Mouse (Mus musculus): ENCODE results near the gene Acox1. TPM values are rescaled to one million over a fixed set of nuclear protein-coding genes. Genes with fewer than 3 reads are reported as not detected.

Gene Acox1
- polyA plus RNA-seq (2012; rRNA removed), result 78.2 and 84.8 TPM in 2 replicates

DNA sequence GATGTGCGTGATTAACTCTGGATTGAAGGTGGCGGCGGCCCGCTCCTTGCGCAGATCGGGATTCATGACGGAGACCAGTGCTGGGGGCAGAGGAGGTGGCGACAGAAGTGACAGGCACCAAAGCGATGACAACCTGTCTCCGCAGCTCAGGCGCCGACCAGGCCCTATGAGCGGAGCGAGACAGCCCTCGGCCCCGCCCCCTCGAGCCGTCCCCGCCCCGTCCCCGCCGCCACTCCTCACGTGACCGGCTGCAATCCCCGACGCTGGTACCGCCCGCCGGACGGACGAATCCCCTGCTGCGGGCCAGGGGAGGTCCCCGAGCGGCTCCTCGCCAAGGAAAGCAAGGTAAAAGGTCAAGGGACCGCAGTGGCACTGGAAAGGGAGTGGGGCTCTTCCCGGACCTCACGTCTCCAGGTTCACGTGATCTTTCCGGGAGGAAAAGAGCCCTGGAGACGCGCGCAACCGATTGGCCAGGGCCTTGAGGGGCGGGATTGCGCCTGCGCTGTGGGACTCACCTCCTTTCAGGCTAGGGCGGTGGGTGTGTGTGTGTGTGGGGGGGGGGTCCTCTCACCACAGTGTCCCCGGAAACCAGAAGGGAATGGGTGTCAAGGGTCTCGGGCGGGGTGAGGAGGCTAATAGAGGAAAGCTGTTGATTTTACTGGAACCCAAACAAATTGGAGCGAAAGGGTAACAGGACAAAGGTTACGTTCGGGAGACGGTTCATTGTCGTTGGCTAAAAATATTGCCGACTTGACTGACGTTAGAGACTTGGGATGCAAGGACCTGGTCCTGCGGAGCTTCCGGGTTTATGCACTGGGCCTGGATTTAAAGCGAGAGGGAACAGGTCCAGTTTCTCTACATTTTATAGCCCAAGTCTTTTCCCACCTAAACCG is at the start of gene Acox1, which contains the start of gene Ten1:
TSS of gene Acox1 (minus strand) at position 407 of the 893 bp plus-strand sequence.
TSS of gene Ten1 (plus strand) at position 217 of the 893 bp plus-strand sequence.

DNA sequence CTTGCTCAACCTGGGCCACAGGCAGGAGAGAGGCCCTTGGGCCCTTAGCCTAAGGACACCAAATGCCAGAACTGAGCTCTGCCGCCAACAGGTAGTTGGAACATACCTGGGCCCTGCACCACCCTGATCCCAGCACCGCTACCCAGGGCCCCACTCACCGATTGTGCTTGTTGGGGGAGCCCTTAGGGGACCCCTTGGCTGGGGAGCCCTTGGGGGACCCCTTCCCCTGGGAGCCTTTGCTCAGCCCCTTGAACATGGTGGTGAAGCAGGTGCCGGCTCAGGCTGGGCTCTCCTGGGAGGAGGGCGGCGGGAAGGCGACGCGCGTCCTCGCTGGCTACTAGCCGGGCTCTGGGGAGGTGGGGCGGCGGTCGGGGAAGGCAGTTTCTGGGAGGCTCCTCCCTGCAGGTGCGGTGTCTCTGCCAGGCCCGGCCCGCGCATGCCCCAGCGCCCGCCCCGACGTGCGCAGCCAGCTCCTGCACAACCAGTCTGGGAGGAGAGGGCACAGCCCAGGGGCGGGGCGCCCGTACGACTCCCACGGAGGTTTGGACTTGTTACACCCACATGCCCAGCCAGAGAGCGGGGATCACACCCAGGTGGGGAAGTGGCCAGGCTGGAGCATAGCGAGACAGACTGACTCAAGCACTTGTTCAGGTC is 39.0 kb upstream of the Acox1 start, which contains the start of gene Evpl:
TSS of gene Evpl (minus strand) at position 336 of the 654 bp plus-strand sequence.

GRCm38 (mm10) chr11:116167884-116168439 is 30.9 kb downstream of the Acox1 start, which contains the start of gene Fbf1:
Gene Fbf1 (minus strand): TSS chr11:116168166.

GRCm38 (mm10) chr11:116138468-116139138 is 60.2 kb downstream of the Acox1 start, which contains the start of gene Mrpl38:
Gene Mrpl38 (minus strand): TSS chr11:116138868.

GRCm38 (mm10) chr11:116130488-116131205 is 68.2 kb downstream of the Acox1 start, which contains the start of gene Trim65:
Gene Trim65 (minus strand): TSS chr11:116131128.

DNA sequence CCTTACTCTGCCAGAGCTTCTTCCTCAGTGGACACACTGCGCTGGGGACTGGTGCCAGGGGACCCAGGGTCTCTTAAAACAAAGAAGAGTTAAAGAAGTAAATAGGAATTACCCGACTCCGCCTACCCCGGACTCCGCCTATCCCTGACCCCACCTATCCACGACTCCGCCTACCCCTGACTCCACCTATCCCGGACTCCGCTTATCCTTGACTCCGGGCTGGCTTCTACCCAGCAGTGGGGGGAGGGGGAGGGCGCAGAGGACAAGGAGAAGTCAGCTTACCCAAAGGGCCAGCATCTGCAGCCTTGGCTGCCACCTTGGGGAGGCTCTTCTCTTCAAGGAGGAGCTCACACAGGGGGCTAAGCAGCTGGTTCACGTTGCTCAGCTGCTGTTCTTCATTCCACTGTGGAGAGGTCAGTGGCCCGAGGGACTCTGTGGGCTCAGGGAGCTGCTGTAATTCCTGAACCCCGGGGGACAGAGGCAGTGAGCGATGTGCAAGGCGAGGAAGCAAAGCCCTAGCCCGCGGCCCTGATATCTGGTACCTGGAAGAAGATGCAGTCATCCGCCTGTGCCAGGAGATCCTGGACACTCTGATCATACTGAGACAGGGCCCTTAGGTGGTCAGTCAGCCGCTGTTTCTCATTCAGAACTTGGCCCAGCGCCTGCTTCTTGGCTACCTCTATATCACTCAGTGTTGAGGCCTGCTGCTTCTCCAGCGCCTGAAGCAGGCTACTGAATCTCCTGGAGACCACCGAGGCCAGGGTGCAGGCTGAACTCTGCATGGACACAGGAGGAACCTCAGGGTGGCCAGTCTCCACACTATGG is 71.5 kb downstream of the Acox1 start, which contains the start of gene Trim47:
TSS of gene Trim47 (minus strand) at position 55 of the 825 bp plus-strand sequence.

Other genes starting within 250 kb of the Acox1 start
- 98.9 and 117 TPM in 2 replicates for gene Itgb4, start 224.3 kb downstream of the Acox1 start, polyA plus RNA-seq (2012; rRNA removed)
- gene Galk1, start 186.3 kb downstream of the Acox1 start, polyA plus RNA-seq (2012; rRNA removed), result 43.0 and 47.7 TPM in 2 replicates
- gene H3f3b, start 171.1 kb downstream of the Acox1 start, polyA plus RNA-seq (2012; rRNA removed), result 237 and 327 TPM in 2 replicates
- gene Unk, start 168.7 kb downstream of the Acox1 start, polyA plus RNA-seq (2012; rRNA removed), result 27.9 and 33.1 TPM in 2 replicates
- gene Unc13d, start 121.1 kb downstream of the Acox1 start, polyA plus RNA-seq (2012; rRNA removed), result 11.2 and 12.9 TPM in 2 replicates
- 158 and 189 TPM in 2 replicates for gene Wbp2, start 112.0 kb downstream of the Acox1 start, polyA plus RNA-seq (2012; rRNA removed)
- 48.3 and 54.4 TPM in 2 replicates for gene Trim47, start 71.8 kb downstream of the Acox1 start, polyA plus RNA-seq (2012; rRNA removed)
- gene Trim65, start 67.9 kb downstream of the Acox1 start, polyA plus RNA-seq (2012; rRNA removed), result 14.0 and 14.8 TPM in 2 replicates
- gene Mrpl38, start 60.2 kb downstream of the Acox1 start, polyA plus RNA-seq (2012; rRNA removed), result 51.1 and 52.2 TPM in 2 replicates
- gene Fbf1, start 30.9 kb downstream of the Acox1 start, polyA plus RNA-seq (2012; rRNA removed), result 12.7 and 13.8 TPM in 2 replicates
- 38.5 and 41.2 TPM in 2 replicates for gene Ten1, start 190 bp downstream of the Acox1 start, polyA plus RNA-seq (2012; rRNA removed)
- gene Evpl, start 39.0 kb upstream of the Acox1 start, polyA plus RNA-seq (2012; rRNA removed), result 13.5 and 16.2 TPM in 2 replicates
- gene Srp68, start 75.2 kb upstream of the Acox1 start, polyA plus RNA-seq (2012; rRNA removed), result 35.2 and 35.5 TPM in 2 replicates
- gene Galr2, start 81.9 kb upstream of the Acox1 start, polyA plus RNA-seq (2012; rRNA removed), result 6.3 and 13.7 TPM in 2 replicates
- 28.0 and 29.4 TPM in 2 replicates for gene Exoc7, start 108.2 kb upstream of the Acox1 start, polyA plus RNA-seq (2012; rRNA removed)
- 0.79 and 1.2 TPM in 2 replicates for gene Foxj1, start 136.4 kb upstream of the Acox1 start, polyA plus RNA-seq (2012; rRNA removed)
- gene Rnf157, start 214.0 kb upstream of the Acox1 start, polyA plus RNA-seq (2012; rRNA removed), result 3.1 and 5.1 TPM in 2 replicates
- 217 and 367 TPM in 2 replicates for gene Ubald2, start 235.0 kb upstream of the Acox1 start, polyA plus RNA-seq (2012; rRNA removed)

All from colon, adult 2 months (tissue).